Mouse (Mus musculus) embryonic facial prominence, embryonic 13.5 days (tissue): ENCODE data around the gene Ccr6. TPM values are rescaled to one million over a fixed set of nuclear protein-coding genes. Genes with fewer than 3 reads are reported as not detected.
"Not testable (repeated sequence)": the region's sequence is repeated elsewhere in the genome, so short reads cannot be mapped to it uniquely, and the experiment has no call there.

ENCODE experiments used
- ATAC-seq: fragments of 200-750 bp; cut with Nextera tagmentation; 2 replicates; pipeline ENCODE4 v1.8.0; 2017; ENCODE audit warnings: low read depth; ENCODE audit not compliant: insufficient number of reproducible peaks, insufficient read depth, low FRiP score, low TSS enrichment
- H3K27ac ChIP-seq: fragments of 300-500 bp; sonication (generic); 2 replicates; pipeline ENCODE4 v1.5.1; 2015; ENCODE audit warnings: moderate library complexity, mild to moderate bottlenecking, inconsistent platforms
- H3K27me3 ChIP-seq: fragments of 300-500 bp; sonication (generic); 2 replicates; pipeline ENCODE4 v1.6.1; 2015; ENCODE audit warnings: mild to moderate bottlenecking, inconsistent platforms
- H3K36me3 ChIP-seq: fragments of 300-500 bp; sonication (generic); 2 replicates; pipeline ENCODE4 v1.6.1; 2015; ENCODE audit warnings: mild to moderate bottlenecking, inconsistent platforms
- H3K4me1 ChIP-seq: fragments of 300-500 bp; sonication (generic); 2 replicates; pipeline ENCODE4 v1.6.1; 2015; ENCODE audit warnings: inconsistent platforms
- H3K4me2 ChIP-seq: fragments of 300-500 bp; sonication (generic); 2 replicates; pipeline ENCODE4 v1.6.1; 2015; ENCODE audit warnings: moderate library complexity, mild to moderate bottlenecking, inconsistent platforms
- H3K4me3 ChIP-seq: fragments of 300-500 bp; sonication (generic); 2 replicates; pipeline ENCODE4 v1.5.1; 2015; ENCODE audit warnings: mild to moderate bottlenecking, inconsistent platforms
- H3K9ac ChIP-seq: fragments of 300-500 bp; sonication (generic); 2 replicates; pipeline ENCODE4 v1.6.1; 2015; ENCODE audit warnings: mild to moderate bottlenecking, inconsistent platforms
- H3K9me3 ChIP-seq: fragments of 300-500 bp; sonication (generic); 2 replicates; pipeline ENCODE4 v1.6.1; 2016; ENCODE audit warnings: inconsistent platforms
- WGBS: fragments of 180-500 bp; shearing (Covaris S2); methylation state at CpG from one replicate; pipeline ENCODE4 v1.1.7; 2015; ENCODE audit warnings: mixed read lengths; 5-methylcytosine and 5-hydroxymethylcytosine counted together
- polyA plus RNA-seq: library from polyadenylated mRNA; unstranded; fragments of >200 nt; fragmentation: Nextera tagmentation; extraction: Ambion mirVana; gene quantifications from 2 replicates; pipeline ENCODE4 v1.2.1, GENCODE M21; 2015

The Ccr6 gene
- polyA plus RNA-seq, 1 experiment from 2014 or later: not detected

- WGBS: 13% methylated on average over 7 of the region's 7 CpGs
- not testable (repeated sequence) for H3K9ac ChIP-seq, H3K27ac ChIP-seq, H3K36me3 ChIP-seq, ATAC-seq, H3K9me3 ChIP-seq, H3K4me2 ChIP-seq, H3K4me3 ChIP-seq, H3K4me1 ChIP-seq
- H3K27me3 ChIP-seq: peaks cover 12% of the 10 kb centered on the region; the same call in 1 of the 2 replicates
Measured at GRCm38 (mm10) chr17:8264638-8265037, 28.8 kb downstream of the Ccr6 start.

DNA sequence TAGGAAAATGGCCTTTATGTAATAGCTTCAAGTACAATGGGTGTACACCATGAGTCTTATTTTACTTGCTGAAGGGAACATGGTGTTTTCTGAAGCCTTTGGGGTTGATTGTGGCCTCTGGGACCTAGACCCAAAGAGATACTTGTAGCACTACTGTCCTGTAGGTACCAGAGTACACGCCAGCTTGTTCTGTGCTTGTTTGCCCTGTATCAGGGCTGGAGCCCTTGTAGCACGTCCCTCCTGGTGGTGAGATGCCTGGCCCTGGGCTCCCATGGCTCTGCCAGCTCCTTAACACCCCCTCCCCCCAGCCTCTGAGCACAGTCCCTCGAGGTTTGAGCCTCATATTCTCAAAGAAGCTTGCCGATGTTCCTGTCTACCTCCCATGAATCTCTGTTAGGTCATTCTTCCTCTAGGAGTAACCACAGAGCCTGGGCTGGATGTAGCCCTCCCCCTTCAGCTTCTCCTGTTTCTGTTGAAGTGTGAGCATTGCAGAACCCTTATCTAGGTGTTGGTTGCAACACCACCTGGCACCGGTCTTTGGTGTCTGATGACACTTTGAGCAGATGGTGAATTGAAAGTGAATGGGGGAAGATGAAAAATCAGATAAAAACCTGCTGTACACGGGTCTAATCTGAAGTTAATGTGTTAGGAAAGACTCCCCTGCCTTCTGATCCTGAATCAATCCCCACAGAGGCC, 36.4 kb downstream of the Ccr6 start:
- WGBS: 59% methylated on average over 6 of the region's 6 CpGs
- no peak overlapping the region for H3K27ac ChIP-seq
- no peaks in the 10 kb centered on the region for H3K4me1 ChIP-seq

DNA sequence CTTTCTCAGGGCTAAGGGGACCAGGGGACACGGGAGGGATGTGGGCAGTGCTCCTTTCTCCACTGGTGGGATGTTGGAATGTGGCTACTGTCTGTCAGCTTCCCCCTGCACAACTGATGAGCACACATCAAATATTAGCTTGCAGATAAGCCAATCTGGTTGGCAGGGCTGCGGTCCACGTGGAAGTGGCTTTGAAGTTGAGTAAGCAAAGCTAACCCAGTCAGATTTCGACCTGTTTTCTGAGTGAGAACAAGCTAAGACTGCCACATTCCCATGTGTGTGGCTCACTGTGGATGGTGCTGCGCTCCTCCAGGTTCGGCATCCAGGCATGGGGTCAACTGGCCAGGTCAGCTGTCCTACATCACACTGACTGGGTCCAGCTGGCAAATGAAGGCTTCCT, 37.1 kb downstream of the Ccr6 start:
- no peak overlapping the region for H3K9ac ChIP-seq
- H3K4me1 ChIP-seq: no peaks in the 10 kb centered on the region
- no peak overlapping the region for H3K4me3 ChIP-seq
- ATAC-seq: no peak
- WGBS: 77% methylated on average over 6 of the region's 6 CpGs
- H3K27ac ChIP-seq: no peak overlapping the region
- H3K9me3 ChIP-seq: no peaks in the 10 kb centered on the region
- H3K27me3 ChIP-seq: peaks cover 19% of the 10 kb centered on the region
- no peak overlapping the region for H3K4me2 ChIP-seq
- H3K36me3 ChIP-seq: no peaks in the 10 kb centered on the region

More for the DNA sequence above, 36.4 kb downstream of the Ccr6 start:
- peaks cover 19% of the 10 kb centered on the region for H3K27me3 ChIP-seq
- H3K9ac ChIP-seq: 0 out of 2 replicates have a peak overlapping the region, but pooled peaks have one; percentile 27
- H3K4me2 ChIP-seq: no peak overlapping the region
- no peak for ATAC-seq
- no peak overlapping the region for H3K4me3 ChIP-seq
- no peaks in the 10 kb centered on the region for H3K9me3 ChIP-seq
- H3K36me3 ChIP-seq: no peaks in the 10 kb centered on the region

DNA sequence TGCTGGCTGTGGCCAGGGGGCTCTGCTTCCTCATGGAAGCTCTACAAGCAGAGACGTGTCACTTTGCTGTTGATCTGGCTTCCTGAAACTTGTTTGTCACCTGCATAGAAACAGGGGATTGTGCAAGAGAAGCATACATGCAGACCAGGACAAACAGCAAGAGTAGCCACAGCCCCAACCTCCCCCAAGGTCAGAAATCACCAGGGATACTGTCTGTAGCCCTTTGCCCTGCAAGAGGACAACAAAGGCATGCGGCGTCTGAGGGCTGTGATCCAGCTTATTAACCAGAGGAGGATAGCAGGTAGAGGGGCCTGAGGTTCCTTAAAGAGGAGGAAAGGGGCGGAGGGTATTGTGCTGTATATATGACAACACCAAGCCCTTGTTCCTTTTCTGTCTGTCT, 40.2 kb downstream of the Ccr6 start:
- no peaks in the 10 kb centered on the region for H3K36me3 ChIP-seq
- H3K9me3 ChIP-seq: no peaks in the 10 kb centered on the region
- H3K27me3 ChIP-seq: peaks cover 13% of the 10 kb centered on the region
- 71% methylated on average over 4 of the region's 4 CpGs for WGBS
- no peak overlapping the region for H3K4me2 ChIP-seq
- H3K9ac ChIP-seq: no peak overlapping the region
- no peak overlapping the region for H3K4me3 ChIP-seq
- no peak for ATAC-seq
- H3K27ac ChIP-seq: no peak overlapping the region
- H3K4me1 ChIP-seq: no peaks in the 10 kb centered on the region

GRCm38 (mm10) chr17:8276680-8277079, 40.8 kb downstream of the Ccr6 start:
- 75% methylated on average over 7 of the region's 7 CpGs for WGBS
- H3K36me3 ChIP-seq: no peaks in the 10 kb centered on the region
- no peaks in the 10 kb centered on the region for H3K9me3 ChIP-seq
- peaks cover 13% of the 10 kb centered on the region for H3K27me3 ChIP-seq
- no peak overlapping the region for H3K4me2 ChIP-seq
- no peak overlapping the region for H3K27ac ChIP-seq
- H3K4me3 ChIP-seq: no peak overlapping the region
- H3K9ac ChIP-seq: no peak overlapping the region
- ATAC-seq: no peak
- H3K4me1 ChIP-seq: no peaks in the 10 kb centered on the region

- no peaks in the 10 kb centered on the region for H3K9me3 ChIP-seq
- no peak overlapping the region for H3K4me2 ChIP-seq
- H3K27ac ChIP-seq: no peak overlapping the region
- H3K4me3 ChIP-seq: no peak overlapping the region
- H3K4me1 ChIP-seq: no peaks in the 10 kb centered on the region
- peaks cover 13% of the 10 kb centered on the region for H3K27me3 ChIP-seq
- no peaks in the 10 kb centered on the region for H3K36me3 ChIP-seq
- no peak for ATAC-seq
- H3K9ac ChIP-seq: no peak overlapping the region
- WGBS: 88% methylated on average over 3 of the region's 3 CpGs
Measured at GRCm38 (mm10) chr17:8277266-8277665, 41.4 kb downstream of the Ccr6 start.

GRCm38 (mm10) chr17:8278356-8278755, 42.5 kb downstream of the Ccr6 start:
- peaks cover 8% of the 10 kb centered on the region for H3K27me3 ChIP-seq
- H3K27ac ChIP-seq: no peak overlapping the region
- no peak for ATAC-seq

DNA sequence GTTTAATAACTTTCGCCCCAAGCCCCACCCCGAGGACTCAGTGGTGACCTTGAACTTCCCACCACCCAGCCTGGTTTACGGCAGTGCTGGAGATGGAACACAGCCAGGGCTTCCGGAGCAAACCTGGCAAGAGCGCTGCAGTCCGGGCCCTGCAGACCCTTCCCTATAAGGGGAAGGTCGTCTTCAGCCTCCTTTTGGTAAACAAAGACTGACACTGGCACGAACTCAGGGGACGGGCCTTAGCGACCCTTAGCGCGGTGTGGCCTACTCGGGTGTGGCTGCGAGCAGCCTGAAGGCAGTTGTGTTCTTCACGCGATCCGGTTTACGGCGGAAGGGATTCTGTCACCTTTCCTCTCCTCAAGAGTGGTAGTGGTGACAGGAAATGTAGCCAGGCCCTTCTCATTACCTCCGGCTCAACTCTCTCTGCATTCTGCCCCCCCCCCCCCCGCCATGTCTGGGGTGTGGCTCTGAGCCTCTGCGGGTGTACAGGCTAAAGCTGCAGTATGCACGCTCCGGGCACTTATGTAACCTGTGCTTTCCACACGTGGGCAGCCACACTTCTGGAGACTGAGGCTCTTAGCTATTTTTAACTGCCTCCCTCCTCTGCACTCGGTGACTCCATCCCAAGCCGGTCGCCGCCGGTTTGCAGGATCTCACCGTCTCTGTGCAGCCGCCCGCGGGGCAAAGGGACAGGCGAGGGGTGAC, 47.1 kb downstream of the Ccr6 start, which contains the start of gene Mpc1:
TSS of gene Mpc1 (plus strand) at position 84 of the 705 bp plus-strand sequence.
- Histone ChIP-seq H3K36me3 (no peaks in the 10 kb centered on the region), H3K9me3 (no peaks in the 10 kb centered on the region), H3K4me3 (peak within 1 kb of the TSS; percentile 85), H3K27ac (peak within 1 kb of the TSS; percentile 88), H3K27me3 (peaks cover 3% of the 10 kb centered on the region; the same call in 1 of the 2 replicates), H3K9ac (peak within 1 kb of the TSS; percentile 83), H3K4me2 (peak within 1 kb of the TSS; percentile 100), H3K4me1 (peaks cover 15% of the 10 kb centered on the region)
- ATAC-seq: peak; percentile 72
- 1% methylated on average over 35 of the region's 35 CpGs for WGBS

More at GRCm38 (mm10) chr17:8278356-8278755, 42.5 kb downstream of the Ccr6 start:
- Histone ChIP-seq H3K4me2 (no peak overlapping the region), H3K9ac (no peak overlapping the region), H3K9me3 (no peaks in the 10 kb centered on the region), H3K4me1 (0 out of 2 replicates have a peak, but pooled peaks cover 4% of the 10 kb centered on the region), H3K36me3 (no peaks in the 10 kb centered on the region), H3K4me3 (no peak overlapping the region)
- whole genome bisulfite sequencing: 66% methylated on average over 3 of the region's 3 CpGs

DNA sequence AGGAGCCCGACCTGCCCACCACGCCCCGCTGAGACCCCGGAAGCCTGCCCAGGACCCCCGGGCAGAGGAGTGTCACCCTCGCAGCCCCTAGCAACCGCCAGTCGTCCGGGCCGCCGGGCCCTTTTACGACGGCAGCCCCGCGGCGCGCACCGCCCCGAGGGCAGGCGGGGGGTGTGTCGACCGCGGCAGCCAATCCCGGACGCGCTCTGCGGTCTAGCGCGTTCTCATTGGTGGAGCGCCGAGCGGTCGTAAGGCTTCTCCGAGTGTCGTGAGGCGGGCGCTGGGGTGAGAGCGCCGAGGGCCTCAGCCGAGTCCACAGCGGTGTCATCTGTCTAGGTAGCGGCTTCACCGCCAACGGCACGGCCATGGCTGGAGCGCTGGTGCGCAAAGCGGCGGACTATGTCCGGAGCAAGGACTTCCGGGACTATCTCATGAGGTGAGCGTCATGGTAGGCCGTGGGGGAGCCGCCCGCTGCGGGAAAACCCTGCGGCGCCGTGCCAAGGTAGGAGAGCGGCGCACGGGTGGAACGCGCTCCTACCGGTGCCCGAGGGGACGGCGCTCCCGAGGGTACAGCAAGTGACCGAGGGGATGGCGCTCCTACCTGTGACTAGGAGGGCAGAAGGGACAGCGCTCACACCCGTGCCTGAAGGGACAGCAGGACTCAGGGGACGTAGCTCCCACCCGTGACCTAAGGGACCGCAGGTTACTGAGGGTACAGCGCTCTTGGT, 47.8 kb downstream of the Ccr6 start:
- peak overlapping the region; percentile 85 for H3K4me3 ChIP-seq
- peak overlapping the region; percentile 83 for H3K9ac ChIP-seq
- H3K9me3 ChIP-seq: no peaks in the 10 kb centered on the region
- peak; percentile 96 for ATAC-seq
- under 1% methylated on average over 77 of the region's 77 CpGs for WGBS
- H3K4me1 ChIP-seq: peaks cover 15% of the 10 kb centered on the region
- H3K4me2 ChIP-seq: peak overlapping the region; percentile 100
- H3K27ac ChIP-seq: peak overlapping the region; percentile 88
- no peaks in the 10 kb centered on the region for H3K36me3 ChIP-seq
- H3K27me3 ChIP-seq: peaks cover 3% of the 10 kb centered on the region; the same call in 1 of the 2 replicates

- no peaks in the 10 kb centered on the region for H3K9me3 ChIP-seq
- H3K4me3 ChIP-seq: peak overlapping the region; percentile 85
- H3K4me2 ChIP-seq: peak overlapping the region; percentile 100
- H3K36me3 ChIP-seq: peaks cover 1% of the 10 kb centered on the region
- H3K4me1 ChIP-seq: peaks cover 15% of the 10 kb centered on the region
- ATAC-seq: peak; percentile 3; the same call in 1 of the 2 replicates
- WGBS: under 1% methylated on average over 32 of the region's 32 CpGs
- H3K27me3 ChIP-seq: peaks cover 3% of the 10 kb centered on the region; the same call in 1 of the 2 replicates
- H3K27ac ChIP-seq: no peak overlapping the region
- peak overlapping the region; percentile 83 for H3K9ac ChIP-seq
Measured at GRCm38 (mm10) chr17:8284254-8284661, 48.4 kb downstream of the Ccr6 start.

GRCm38 (mm10) chr17:8285056-8285455, 49.2 kb downstream of the Ccr6 start:
- no peak for ATAC-seq
- Histone ChIP-seq H3K4me1 (peaks cover 15% of the 10 kb centered on the region), H3K9ac (peak overlapping the region; percentile 83; the same call in 1 of the 2 replicates), H3K9me3 (no peaks in the 10 kb centered on the region), H3K27me3 (peaks cover 3% of the 10 kb centered on the region; the same call in 1 of the 2 replicates), H3K36me3 (peaks cover 8% of the 10 kb centered on the region), H3K4me3 (peak overlapping the region; percentile 85; the same call in 1 of the 2 replicates), H3K4me2 (peak overlapping the region; percentile 100), H3K27ac (no peak overlapping the region)
- WGBS: 41% methylated on average over 8 of the region's 8 CpGs
